Mouse (Mus musculus): ENCODE results near the gene Olfr194. TPM values are rescaled to one million over a fixed set of nuclear protein-coding genes. Genes with fewer than 3 reads are reported as not detected.

The Olfr194 gene
- total RNA-seq (2012; rRNA removed) (not detected in 2 replicates), polyA plus RNA-seq (2012; ENCODE audit: insufficient read depth in 1 of 2, insufficient read length in 2 of 2, low read depth in 1 of 2, low replicate concordance in 2 of 2, missing spikeins in 1 of 2) (not detected)

DNA sequence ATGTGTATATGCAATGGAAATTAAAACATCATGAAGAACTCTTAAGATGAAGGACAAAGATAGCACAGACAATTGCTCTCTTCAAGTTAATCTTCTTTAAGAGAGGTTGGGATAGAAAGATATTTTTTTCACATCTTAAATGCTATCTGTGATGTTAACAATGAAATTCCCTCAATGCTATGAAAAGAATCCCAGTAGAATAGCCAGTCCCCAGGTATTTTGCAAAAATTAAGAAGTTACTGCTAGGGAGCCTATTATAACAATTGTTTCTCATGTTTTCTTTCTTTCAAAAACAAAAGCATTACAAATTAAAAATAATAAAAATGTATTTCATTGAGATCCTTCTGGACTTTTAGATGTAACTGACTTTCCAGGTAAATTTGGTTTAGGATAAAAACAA, at the start of gene Olfr194:
Olfr194 (minus strand) TSS at position 101 of the 400 bp plus-strand sequence.
- Histone ChIP-seq H3K9ac (ENCODE audit: control insufficient read depth, low read depth, low read length, poor library complexity, severe bottlenecking) (no peak within 1 kb of the TSS), H3K4me1 (ENCODE audit: control insufficient read depth in 1 of 2, insufficient read depth in 2 of 2, low read length in 2 of 2) (no peaks in the 10 kb centered on the region), H3K36me3 (ENCODE audit: control insufficient read depth in 1 of 2, insufficient read depth in 2 of 2, low read length in 2 of 2) (no peaks in the 10 kb centered on the region), H3K27me3 (ENCODE audit: control insufficient read depth in 1 of 2, insufficient read depth in 2 of 2, low read length in 2 of 2) (no peaks in the 10 kb centered on the region), H3K27ac (ENCODE audit: control insufficient read depth, low read depth, low read length) (no peak within 1 kb of the TSS), H3K9me3 (replicated peaks; ENCODE audit: insufficient read depth, low read length) (no peaks in the 10 kb centered on the region), H3K79me2 (ENCODE audit: control insufficient read depth, insufficient read depth, low read length, poor library complexity) (no peaks in the 10 kb centered on the region), H3K4me3 (ENCODE audit: control insufficient read depth in 1 of 2, insufficient read depth in 1 of 2, low read depth in 2 of 2, low read length in 2 of 2) (no peak within 1 kb of the TSS)
- TF ChIP-seq KAT2A (conservative IDR thresholded peaks at IDR 0.05; ENCODE audit: low read depth, low read length) (no peak), HCFC1 (IDR thresholded peaks at IDR 0.05; ENCODE audit: low read depth, low read length) (no peak), MAX (IDR thresholded peaks at IDR 0.05; ENCODE audit: low read length) (no peak), USF1 (IDR thresholded peaks at IDR 0.05; ENCODE audit: low read depth, low read length) (no peak), ETS1 (IDR thresholded peaks at IDR 0.05; ENCODE audit: low read depth, low read length) (no peak), NRF1 (IDR thresholded peaks at IDR 0.05; ENCODE audit: insufficient read depth, low read depth, low read length, poor library complexity, severe bottlenecking) (no peak), MAFK (IDR thresholded peaks at IDR 0.05; ENCODE audit: borderline replicate concordance, low read depth, low read length) (no peak), TBP (IDR thresholded peaks at IDR 0.05; ENCODE audit: low read depth, low read length) (no peak), MAZ (IDR thresholded peaks at IDR 0.05; ENCODE audit: low read depth, low read length) (no peak), E2F4 (IDR thresholded peaks at IDR 0.05; ENCODE audit: borderline replicate concordance, low read depth, low read length) (no peak), RAD21 (IDR thresholded peaks at IDR 0.05; ENCODE audit: low read depth, low read length) (no peak), MXI1 (IDR thresholded peaks at IDR 0.05; ENCODE audit: low read depth, low read length) (no peak)
- no peak for DNase-seq (ENCODE audit: low read depth, low spot score)

DNA sequence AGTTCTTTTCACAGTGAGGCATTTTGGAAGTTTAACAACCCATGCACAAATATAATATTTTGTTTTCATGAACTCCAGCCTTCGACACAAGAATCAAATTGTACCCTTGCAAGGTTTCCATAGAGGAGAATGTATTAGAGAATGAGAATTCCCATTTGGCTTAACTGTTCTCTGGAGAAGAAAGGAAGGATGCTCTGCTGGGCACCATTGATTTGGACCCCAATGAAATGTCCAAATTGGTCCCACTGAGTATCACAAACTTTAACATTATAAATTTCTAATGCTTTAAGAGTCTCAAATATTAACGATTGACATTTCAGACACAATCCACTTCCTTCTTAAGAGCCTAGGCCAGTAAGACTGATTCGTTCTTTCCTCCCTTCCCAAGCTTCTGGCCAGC, 49.5 kb upstream of the Olfr194 start, which contains the start of gene Olfr196:
Olfr196 (minus strand) TSS at position 101 of the 400 bp plus-strand sequence.
- Histone ChIP-seq H3K4me1 (ENCODE audit: control insufficient read depth in 1 of 2, insufficient read depth in 2 of 2, low read length in 2 of 2) (no peaks in the 10 kb centered on the region), H3K79me2 (ENCODE audit: control insufficient read depth, insufficient read depth, low read length, poor library complexity) (no peaks in the 10 kb centered on the region), H3K9me3 (replicated peaks; ENCODE audit: insufficient read depth, low read length) (no peaks in the 10 kb centered on the region), H3K36me3 (ENCODE audit: control insufficient read depth in 1 of 2, insufficient read depth in 2 of 2, low read length in 2 of 2) (no peaks in the 10 kb centered on the region), H3K27ac (ENCODE audit: control insufficient read depth, low read depth, low read length) (no peak within 1 kb of the TSS), H3K9ac (ENCODE audit: control insufficient read depth, low read depth, low read length, poor library complexity, severe bottlenecking) (no peak within 1 kb of the TSS), H3K27me3 (ENCODE audit: control insufficient read depth in 1 of 2, insufficient read depth in 2 of 2, low read length in 2 of 2) (no peaks in the 10 kb centered on the region), H3K4me3 (ENCODE audit: control insufficient read depth in 1 of 2, insufficient read depth in 1 of 2, low read depth in 2 of 2, low read length in 2 of 2) (no peak within 1 kb of the TSS)
- no peak for TF ChIP-seq UBTF (IDR thresholded peaks at IDR 0.05; ENCODE audit: borderline replicate concordance, insufficient read depth, low read depth, low read length)
- TF ChIP-seq CHD2 (IDR thresholded peaks at IDR 0.05; ENCODE audit: low read length): no peak
- no peak for TF ChIP-seq TAL1 (IDR thresholded peaks at IDR 0.05; ENCODE audit: low read length)
- TF ChIP-seq GABPA (IDR thresholded peaks at IDR 0.05; ENCODE audit: low read depth, low read length): no peak
- no peak for TF ChIP-seq SIN3A (IDR thresholded peaks at IDR 0.05; ENCODE audit: low read length)
- no peak for TF ChIP-seq E2F4 (IDR thresholded peaks at IDR 0.05; ENCODE audit: borderline replicate concordance, low read depth, low read length)
- no peak for TF ChIP-seq BHLHE40 (IDR thresholded peaks at IDR 0.05; ENCODE audit: borderline replicate concordance, low read depth, low read length)
- TF ChIP-seq ETS1 (IDR thresholded peaks at IDR 0.05; ENCODE audit: low read depth, low read length): no peak
- TF ChIP-seq CTCF (IDR thresholded peaks at IDR 0.05 in 2 of 3, conservative IDR thresholded peaks at IDR 0.05 in 1 of 3; ENCODE audit: control insufficient read depth in 1 of 3, insufficient read depth in 1 of 3, low read depth in 2 of 3, low read length in 3 of 3, poor library complexity in 1 of 3, severe bottlenecking in 1 of 3): no peak
- TF ChIP-seq NELFE (IDR thresholded peaks at IDR 0.05; ENCODE audit: low read depth, low read length): no peak
- TF ChIP-seq MEF2A (IDR thresholded peaks at IDR 0.05; ENCODE audit: extremely low read depth, insufficient replicate concordance, low read depth, low read length, poor library complexity, severe bottlenecking): no peak
- no peak for TF ChIP-seq RCOR1 (IDR thresholded peaks at IDR 0.05; ENCODE audit: low read depth, low read length)
- TF ChIP-seq POLR2AphosphoS2 (IDR thresholded peaks at IDR 0.05; ENCODE audit: low read length): no peak
- TF ChIP-seq MAX (IDR thresholded peaks at IDR 0.05; ENCODE audit: low read length): no peak
- TF ChIP-seq NRF1 (IDR thresholded peaks at IDR 0.05; ENCODE audit: insufficient read depth, low read depth, low read length, poor library complexity, severe bottlenecking): no peak
- no peak for DNase-seq (ENCODE audit: low read depth, low spot score)
